Mouse (Mus musculus) heart, adult 2 months (tissue): ENCODE measurements around the gene Noxa1. TPM values are rescaled to one million over a fixed set of nuclear protein-coding genes. Genes with fewer than 3 reads are reported as not detected.

Experiments
- DNase-seq, 2 experiments: peaks; one replicate each; pipeline ENCODE4 v3.0.0; 2021
- H3K27ac ChIP-seq: fragments of 200-600 bp; 2 replicates; pipeline ENCODE4 v1.8.1; 2022
- H3K27me3 ChIP-seq: fragments of 200-500 bp; 2 replicates; pipeline ENCODE4 v1.6.1; 2012; ENCODE audit warnings: mild to moderate bottlenecking, low read length, inconsistent platforms, mixed read lengths; ENCODE audit not compliant: control insufficient read depth, insufficient read depth
- H3K36me3 ChIP-seq: fragments of 200-500 bp; 2 replicates; pipeline ENCODE4 v1.6.1; 2012; ENCODE audit warnings: low read length, inconsistent platforms; ENCODE audit not compliant: control insufficient read depth, insufficient read depth
- H3K4me1 ChIP-seq: fragments of 200-500 bp; 2 replicates; pipeline ENCODE4 v1.6.1; 2011; ENCODE audit warnings: low read length; ENCODE audit not compliant: control insufficient read depth, insufficient read depth
- H3K4me3 ChIP-seq: fragments of 200-600 bp; 2 replicates; pipeline ENCODE4 v1.8.1; 2022
- H3K79me2 ChIP-seq: fragments of 200-500 bp; replicated peaks from 2 replicates; pipeline ENCODE4 v1.6.1; 2012; ENCODE audit warnings: mild to moderate bottlenecking, inconsistent platforms, low read length, moderate library complexity, mixed read lengths; ENCODE audit not compliant: control insufficient read depth, insufficient read depth
- H3K9ac ChIP-seq: fragments of 200-500 bp; 2 replicates; pipeline ENCODE4 v1.6.1; 2012; ENCODE audit warnings: low read depth, mild to moderate bottlenecking, control low read depth, inconsistent platforms, low read length, mixed read lengths
- CTCF ChIP-seq: fragments of 200-600 bp; IDR thresholded peaks from 2 replicates; pipeline ENCODE4 v1.8.1; 2022; ENCODE audit warnings: antibody characterized with exemption, mild to moderate bottlenecking, moderate library complexity
- EP300 ChIP-seq: fragments of 200-500 bp; IDR thresholded peaks from 2 replicates; pipeline ENCODE4 v1.6.1; 2011; ENCODE audit warnings: low read depth, low read length, control low read depth; ENCODE audit not compliant: insufficient read depth
- POLR2A ChIP-seq: fragments of 200-500 bp; IDR thresholded peaks from 2 replicates; pipeline ENCODE4 v1.6.1; 2011; ENCODE audit warnings: mild to moderate bottlenecking, low read depth, low read length, control low read depth; ENCODE audit not compliant: insufficient read depth
- whole genome bisulfite sequencing: fragments of 180-500 bp; shearing (Covaris S2); methylation state at CpG from one replicate; pipeline ENCODE4 v1.1.7; 2018; 5-methylcytosine and 5-hydroxymethylcytosine counted together
- intact Hi-C: fragments of 180-260 bp; cut with DNase I; formaldehyde crosslinking; loops from one replicate; pipeline ENCODE4 v1.15.1; 2025
- polyA plus RNA-seq: library from polyadenylated mRNA; depleted of rRNA; stranded (reverse); fragments of >200 nt; gene quantifications from 2 replicates; pipeline ENCODE4 v1.2.3, GENCODE M21; 2012
- total RNA-seq, 2 experiments: library from RNA; stranded (reverse); gene quantifications; 2 replicates each; pipeline ENCODE4 v1.2.3; 2021

Noxa1 gene
- total and polyA plus RNA-seq, 3 experiments = not detected

DNA sequence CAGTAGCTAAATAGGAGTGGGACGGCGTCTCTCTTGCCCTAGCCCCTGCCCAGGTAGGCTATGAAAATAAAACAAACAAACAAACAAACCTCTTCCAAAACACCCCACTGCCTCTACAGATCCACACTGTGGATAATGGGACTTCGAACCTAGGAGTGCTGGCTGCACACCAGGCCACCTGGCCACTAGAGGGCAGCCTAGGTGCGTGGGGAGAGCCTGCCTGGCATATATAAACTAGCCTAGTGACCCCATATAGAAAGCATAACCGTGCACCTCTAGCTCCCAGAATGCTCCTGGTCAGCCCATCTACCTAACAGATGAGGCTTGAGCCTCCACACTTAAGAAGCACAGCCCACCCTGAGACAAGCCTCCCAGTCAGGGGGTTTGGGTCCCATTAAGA lies 32.3 kb upstream of the Noxa1 start:
- Histone ChIP-seq H3K79me2 (no peaks in the 10 kb centered on the region), H3K27me3 (no peaks in the 10 kb centered on the region), H3K36me3 (no peaks in the 10 kb centered on the region), H3K4me1 (peaks cover 4% of the 10 kb centered on the region), H3K27ac (peak overlapping the region; percentile 42), H3K4me3 (no peak overlapping the region), H3K9ac (no peak overlapping the region)
- 48% methylated on average over 5 of the region's 5 CpGs for WGBS
- TF ChIP-seq EP300 = peak; percentile 77; the same call in 1 of the 2 replicates
- TF ChIP-seq CTCF = peak; percentile 98
- no peak for TF ChIP-seq POLR2A
- intact Hi-C loops = loop anchor here (1.0 to 10.0 kb wide), 3 partner anchors 30 to 128 kb away; partner anchors contain the start of gene Tmem203
- peak; percentile 70 to 80 for DNase-seq

GRCm38 (mm10) chr2:25126011-25127010 lies 31.4 kb upstream of the Noxa1 start:
- intact Hi-C loops = loop anchor here (1.0 to 10.0 kb wide), 3 partner anchors 31 to 128 kb away; partner anchors contain the start of gene Tmem203
- H3K27ac ChIP-seq = no peak overlapping the region
- TF ChIP-seq EP300 = no peak
- peaks cover 4% of the 10 kb centered on the region for H3K4me1 ChIP-seq
- H3K9ac ChIP-seq = no peak overlapping the region
- H3K4me3 ChIP-seq = no peak overlapping the region
- no peaks in the 10 kb centered on the region for H3K27me3 ChIP-seq
- no peaks in the 10 kb centered on the region for H3K36me3 ChIP-seq
- H3K79me2 ChIP-seq = no peaks in the 10 kb centered on the region
- 74% methylated on average over 19 of the region's 19 CpGs for WGBS
- DNase-seq = no peak

DNA sequence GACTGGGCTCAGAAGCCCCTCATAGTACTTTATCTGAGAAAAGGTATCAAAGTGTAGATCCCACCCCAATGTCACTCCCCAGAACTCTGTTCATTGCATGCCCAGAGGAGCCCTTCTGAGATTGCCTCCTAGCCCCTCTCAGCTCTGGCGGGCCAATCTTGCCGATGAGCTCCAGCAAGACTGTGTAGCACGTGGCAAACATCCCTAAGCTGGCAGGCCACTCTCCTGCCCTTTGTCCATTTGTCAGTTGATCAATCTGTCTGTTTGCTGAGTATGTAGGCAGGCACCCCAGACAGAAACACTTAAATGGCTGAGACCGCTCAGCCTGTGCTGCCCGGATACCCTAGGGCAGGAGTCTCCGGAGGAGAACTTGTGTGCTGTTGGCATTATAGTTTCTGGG lies 30.2 kb upstream of the Noxa1 start:
- no peak overlapping the region for H3K9ac ChIP-seq
- H3K4me3 ChIP-seq = no peak overlapping the region
- intact Hi-C loops = loop anchor here (10.0 kb wide), 1 partner anchor 130 kb away; the partner anchor contains the start of gene Tmem203
- H3K27me3 ChIP-seq = no peaks in the 10 kb centered on the region
- H3K4me1 ChIP-seq = peaks cover 4% of the 10 kb centered on the region
- TF ChIP-seq POLR2A = no peak
- DNase-seq = no peak
- H3K79me2 ChIP-seq = no peaks in the 10 kb centered on the region
- WGBS = 99% methylated on average over 6 of the region's 6 CpGs
- no peak overlapping the region for H3K27ac ChIP-seq
- no peaks in the 10 kb centered on the region for H3K36me3 ChIP-seq

- Histone ChIP-seq H3K9ac (no peak overlapping the region), H3K36me3 (no peaks in the 10 kb centered on the region), H3K4me1 (peaks cover 4% of the 10 kb centered on the region), H3K27ac (no peak overlapping the region), H3K4me3 (no peak overlapping the region), H3K79me2 (no peaks in the 10 kb centered on the region), H3K27me3 (no peaks in the 10 kb centered on the region)
- TF ChIP-seq EP300 = no peak
- TF ChIP-seq POLR2A = no peak
- TF ChIP-seq CTCF = no peak
- intact Hi-C loops = loop anchor here (10.0 kb wide), 1 partner anchor 130 kb away; the partner anchor contains the start of gene Tmem203
- 46% methylated on average over 3 of the region's 3 CpGs for WGBS
- no peak for DNase-seq
Observed at GRCm38 (mm10) chr2:25124411-25124810, 29.5 kb upstream of the Noxa1 start.

DNA sequence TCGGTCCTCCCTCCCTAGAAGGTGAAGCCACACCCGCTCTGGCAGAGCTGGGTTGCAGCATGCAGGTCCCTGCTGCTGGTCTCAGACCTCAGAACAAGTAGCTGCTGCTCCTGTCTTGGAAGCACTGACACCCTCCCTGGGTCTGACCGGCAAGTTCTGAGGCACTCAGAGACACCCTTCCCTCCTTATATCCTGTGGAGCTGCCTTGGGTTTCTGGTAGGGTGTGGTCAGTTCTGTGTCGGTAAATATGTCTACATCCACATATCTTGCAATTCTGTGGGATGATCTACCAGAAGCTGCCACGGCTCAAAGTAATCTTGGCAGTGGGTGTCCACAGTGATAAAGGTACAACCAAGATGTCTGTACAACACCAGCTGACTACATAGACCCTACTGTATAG lies 28.6 kb upstream of the Noxa1 start:
- no peak for DNase-seq
- H3K79me2 ChIP-seq = no peaks in the 10 kb centered on the region
- H3K27ac ChIP-seq = no peak overlapping the region
- H3K4me1 ChIP-seq = peaks cover 4% of the 10 kb centered on the region
- H3K36me3 ChIP-seq = no peaks in the 10 kb centered on the region
- H3K27me3 ChIP-seq = no peaks in the 10 kb centered on the region
- no peak overlapping the region for H3K4me3 ChIP-seq
- TF ChIP-seq EP300 (no peak), POLR2A (no peak), CTCF (no peak)
- H3K9ac ChIP-seq = no peak overlapping the region
- intact Hi-C loops = loop anchor here (10.0 kb wide), 1 partner anchor 131 kb away; the partner anchor contains the start of gene Tmem203
- WGBS = 62% methylated on average over 5 of the region's 5 CpGs

GRCm38 (mm10) chr2:25122666-25123065 lies 27.7 kb upstream of the Noxa1 start:
- Histone ChIP-seq H3K4me1 (peaks cover 2% of the 10 kb centered on the region), H3K27me3 (no peaks in the 10 kb centered on the region), H3K27ac (no peak overlapping the region), H3K79me2 (no peaks in the 10 kb centered on the region), H3K4me3 (no peak overlapping the region), H3K9ac (no peak overlapping the region), H3K36me3 (no peaks in the 10 kb centered on the region)
- TF ChIP-seq POLR2A (no peak), EP300 (no peak), CTCF (no peak)
- intact Hi-C loops = loop anchor here (10.0 kb wide), 1 partner anchor 132 kb away; the partner anchor contains the start of gene Tmem203
- 50% methylated on average over 2 of the region's 2 CpGs for WGBS
- no peak for DNase-seq
